Mouse (Mus musculus) G1E (cell line): ENCODE measurements around the gene Ankrd39. TPM values are rescaled to one million over a fixed set of nuclear protein-coding genes. Genes with fewer than 3 reads are reported as not detected.

Experiments used
- ATAC-seq: 2 replicates; pipeline ENCODE4 v1.8.0; 2016; ENCODE audit warnings: mild to moderate bottlenecking; ENCODE audit not compliant: insufficient number of reproducible peaks, poor library complexity, low FRiP score, severe bottlenecking; ENCODE audit errors: extremely low read depth
- DNase-seq: peaks from one replicate; pipeline ENCODE4 v3.0.0; 2012; ENCODE audit warnings: low spot score
- H3K27me3 ChIP-seq: 2 replicates; pipeline ENCODE4 v1.6.1; 2012; ENCODE audit warnings: mild to moderate bottlenecking, low read length, inconsistent platforms; ENCODE audit not compliant: insufficient read depth
- H3K36me3 ChIP-seq: replicated peaks from 2 replicates; pipeline ENCODE3; 2012; ENCODE audit warnings: mild to moderate bottlenecking, inconsistent platforms
- H3K4me1 ChIP-seq: 2 replicates; pipeline ENCODE4 v1.6.1; 2012; ENCODE audit warnings: low read depth, low read length, inconsistent platforms, mixed read lengths; ENCODE audit not compliant: insufficient read depth
- H3K4me3 ChIP-seq: 2 replicates; pipeline ENCODE4 v1.5.1; 2012; ENCODE audit warnings: low read depth, mild to moderate bottlenecking, inconsistent platforms, low read length, moderate library complexity, mixed read lengths
- H3K9me3 ChIP-seq: replicated peaks from 2 replicates; pipeline ENCODE4 v1.6.1; 2012; ENCODE audit warnings: inconsistent platforms
- CTCF ChIP-seq: IDR thresholded peaks from 2 replicates; pipeline ENCODE4 v1.5.1; 2012; ENCODE audit warnings: low read depth, low read length, inconsistent platforms, mixed read lengths
- GATA1 ChIP-seq: IDR thresholded peaks from 2 replicates; pipeline ENCODE4 v1.6.1; 2012; ENCODE audit warnings: borderline replicate concordance, low read length, inconsistent platforms, mixed read lengths
- GATA2 ChIP-seq: IDR thresholded peaks from 2 replicates; pipeline ENCODE4 v1.6.1; 2012; ENCODE audit warnings: low read depth, low read length, inconsistent platforms, borderline replicate concordance
- POLR2AphosphoS5 ChIP-seq: IDR thresholded peaks from 2 replicates; pipeline ENCODE4 v1.6.1; 2012; ENCODE audit warnings: low read depth, low read length, inconsistent platforms; ENCODE audit not compliant: insufficient replicate concordance
- TAL1 ChIP-seq: conservative IDR thresholded peaks from 2 replicates; pipeline ENCODE4 v1.6.1; 2012; ENCODE audit warnings: low read depth, low read length, inconsistent platforms, mixed read lengths
- polyA plus RNA-seq: library from polyadenylated mRNA; stranded (reverse); fragments of >175 nt; gene quantifications from 2 replicates; pipeline ENCODE4 v1.2.3, GENCODE M21; 2012
- total RNA-seq, 2 experiments: library from RNA; stranded (forward) in 1 of 2; stranded (reverse) in 1 of 2; fragments of 200-1000 nt in 1 of 2; fragments of >200 nt in 1 of 2; fragmentation: Nextera tagmentation in 1 of 2; gene quantifications; 2 replicates each; pipeline ENCODE4 v1.2.3; 2014 to 2017

Gene Ankrd39
- total and polyA plus RNA-seq, 3 experiments: 12.3 to 15.7 (median 15.7) TPM

GRCm38 (mm10) chr1:36581260-36581659 lies 34.0 kb upstream of the Ankrd39 start:
- Histone ChIP-seq H3K9me3 (no peaks in the 10 kb centered on the region), H3K27me3 (peaks cover 56% of the 10 kb centered on the region), H3K4me1 (no peaks in the 10 kb centered on the region), H3K4me3 (no peak overlapping the region), H3K36me3 (no peaks in the 10 kb centered on the region)
- no peak for DNase-seq
- TF ChIP-seq POLR2AphosphoS5: no peak
- no peak for TF ChIP-seq TAL1
- ATAC-seq: no peak

GRCm38 (mm10) chr1:36580384-36581207 lies 33.4 kb upstream of the Ankrd39 start:
- Histone ChIP-seq H3K36me3 (no peaks in the 10 kb centered on the region), H3K27me3 (peaks cover 53% of the 10 kb centered on the region), H3K4me1 (no peaks in the 10 kb centered on the region), H3K9me3 (no peaks in the 10 kb centered on the region), H3K4me3 (no peak overlapping the region)
- DNase-seq: no peak
- no peak for ATAC-seq
- TF ChIP-seq GATA1 (no peak), TAL1 (no peak), CTCF (no peak), GATA2 (no peak), POLR2AphosphoS5 (no peak)

- Histone ChIP-seq H3K36me3 (no peaks in the 10 kb centered on the region), H3K9me3 (no peaks in the 10 kb centered on the region), H3K4me3 (no peak overlapping the region), H3K4me1 (no peaks in the 10 kb centered on the region), H3K27me3 (peaks cover 52% of the 10 kb centered on the region)
- TF ChIP-seq CTCF (no peak), TAL1 (no peak), POLR2AphosphoS5 (no peak)
- ATAC-seq (no peak), DNase-seq (no peak)
Measured at GRCm38 (mm10) chr1:36579974-36580383, 32.7 kb upstream of the Ankrd39 start.

- Histone ChIP-seq H3K36me3 (no peaks in the 10 kb centered on the region), H3K27me3 (peaks cover 52% of the 10 kb centered on the region), H3K4me3 (no peak overlapping the region), H3K9me3 (no peaks in the 10 kb centered on the region), H3K4me1 (no peaks in the 10 kb centered on the region)
- no peak for TF ChIP-seq TAL1
- TF ChIP-seq GATA2: no peak
- no peak for TF ChIP-seq POLR2AphosphoS5
- no peak for TF ChIP-seq CTCF
- no peak for TF ChIP-seq GATA1
- no peak for DNase-seq
- no peak for ATAC-seq
Measured at GRCm38 (mm10) chr1:36576991-36577675, 29.9 kb upstream of the Ankrd39 start.

GRCm38 (mm10) chr1:36575347-36575746 lies 28.1 kb upstream of the Ankrd39 start:
- H3K36me3 ChIP-seq: no peaks in the 10 kb centered on the region
- no peaks in the 10 kb centered on the region for H3K4me1 ChIP-seq
- DNase-seq (no peak), ATAC-seq (no peak)
- no peaks in the 10 kb centered on the region for H3K9me3 ChIP-seq
- no peak for TF ChIP-seq CTCF
- TF ChIP-seq POLR2AphosphoS5: no peak
- no peak for TF ChIP-seq GATA2
- no peak for TF ChIP-seq GATA1
- H3K4me3 ChIP-seq: no peak overlapping the region
- H3K27me3 ChIP-seq: peaks cover 46% of the 10 kb centered on the region

- ATAC-seq (no peak), DNase-seq (no peak)
- H3K9me3 ChIP-seq: no peaks in the 10 kb centered on the region
- H3K4me1 ChIP-seq: no peaks in the 10 kb centered on the region
- H3K4me3 ChIP-seq: no peak overlapping the region
- no peaks in the 10 kb centered on the region for H3K36me3 ChIP-seq
- TF ChIP-seq GATA1 (no peak), GATA2 (no peak), CTCF (no peak), POLR2AphosphoS5 (no peak), TAL1 (no peak)
- H3K27me3 ChIP-seq: peaks cover 40% of the 10 kb centered on the region
Measured at GRCm38 (mm10) chr1:36574196-36574955, 27.1 kb upstream of the Ankrd39 start.
